Mouse (Mus musculus): ENCODE measurements around the gene Cog8. TPM values are rescaled to one million over a fixed set of nuclear protein-coding genes. Genes with fewer than 3 reads are reported as not detected.
"Not testable (repeated sequence)": the region's sequence is repeated elsewhere in the genome, so short reads cannot be mapped to it uniquely, and the experiment has no call there.

The Cog8 gene
- polyA plus RNA-seq, 1 experiment from 2014 or later: 38.8 TPM

GRCm38 (mm10) chr8:107048061-107048941 lies 8.2 kb downstream of the Cog8 start, which contains the start of gene Pdf:
Pdf (minus strand) TSS chr8:107048614.
- H3K4me3 ChIP-seq (ENCODE audit: low read depth, low read length): peak within 1 kb of the TSS; percentile 80
- peak; percentile 96 for DNase-seq (ENCODE audit: low spot score, missing footprints)
- H3K27ac ChIP-seq (ENCODE audit: low read depth, low read length): peak within 1 kb of the TSS; percentile 82
- under 1% methylated on average over 87 of the region's 87 CpGs for WGBS
- ATAC-seq (ENCODE audit: low FRiP score): peak; percentile 86
- peak within 1 kb of the TSS; percentile 87 for H3K9ac ChIP-seq (ENCODE audit: low read length)
- peak within 1 kb of the TSS; percentile 89 for H3K4me2 ChIP-seq
- H3K36me3 ChIP-seq (ENCODE audit: control insufficient read depth, insufficient read depth, low read length): peaks cover 33% of the 10 kb centered on the region
- H3K4me1 ChIP-seq (ENCODE audit: control insufficient read depth, insufficient read depth, low read length): peaks cover 12% of the 10 kb centered on the region
- no peaks in the 10 kb centered on the region for H3K9me3 ChIP-seq (ENCODE audit: control insufficient read depth, low read length)
- no peaks in the 10 kb centered on the region for H3K27me3 ChIP-seq (ENCODE audit: control insufficient read depth, insufficient read depth, low read length)

DNA sequence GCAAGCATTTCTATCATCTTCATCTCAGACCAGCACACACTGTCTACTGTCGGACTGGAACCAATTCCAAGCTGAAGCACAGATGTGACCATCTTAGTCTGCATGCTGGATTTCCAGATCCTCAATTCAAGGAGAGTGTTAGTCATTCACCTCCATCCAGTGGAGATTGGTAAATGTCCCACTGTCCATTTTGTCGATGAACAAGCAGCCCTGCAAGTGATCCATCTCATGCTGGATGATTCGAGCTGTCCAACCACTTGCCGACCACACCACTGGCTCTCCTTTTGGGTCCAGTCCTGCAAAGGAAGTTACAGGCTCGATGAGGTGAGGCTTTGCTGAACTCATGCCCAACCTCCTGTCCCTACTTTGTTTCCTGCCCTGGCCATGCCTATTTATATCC lies 9.5 kb downstream of the Cog8 start:
- Histone ChIP-seq H3K4me1 (ENCODE audit: control insufficient read depth, insufficient read depth, low read length) (peaks cover 12% of the 10 kb centered on the region), H3K27ac (ENCODE audit: low read depth, low read length) (no peak overlapping the region), H3K4me3 (ENCODE audit: low read depth, low read length) (no peak overlapping the region), H3K36me3 (ENCODE audit: control insufficient read depth, insufficient read depth, low read length) (peaks cover 28% of the 10 kb centered on the region), H3K4me2 (no peak overlapping the region), H3K9ac (ENCODE audit: low read length) (no peak overlapping the region), H3K9me3 (ENCODE audit: control insufficient read depth, low read length) (no peaks in the 10 kb centered on the region), H3K27me3 (ENCODE audit: control insufficient read depth, insufficient read depth, low read length) (no peaks in the 10 kb centered on the region)
- ATAC-seq (ENCODE audit: low FRiP score): no peak
- peak; percentile 75 for DNase-seq (ENCODE audit: low spot score, missing footprints)
- WGBS: 91% methylated on average over 5 of the region's 5 CpGs

DNA sequence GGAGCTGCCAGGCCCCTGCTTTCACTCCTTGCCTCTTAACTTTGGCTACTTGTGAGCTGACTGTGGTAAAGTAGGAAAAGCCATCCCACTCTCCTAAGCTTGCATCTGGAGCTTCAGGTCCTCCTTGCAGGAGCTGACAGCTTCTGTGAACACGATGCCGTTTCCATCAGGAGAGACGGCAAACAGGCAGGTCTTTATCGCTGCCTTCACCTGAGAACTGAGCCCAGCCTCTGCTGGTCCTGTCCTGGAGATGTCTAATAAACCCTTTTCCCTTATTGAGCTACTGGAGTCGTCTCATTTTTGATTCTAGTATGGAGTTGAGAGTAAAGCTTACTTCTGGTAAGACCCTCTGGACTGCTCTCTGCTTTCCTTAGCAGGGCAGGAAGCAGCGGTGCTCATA lies 11.0 kb downstream of the Cog8 start:
- 93% methylated on average over 6 of the region's 6 CpGs for WGBS
- no peak overlapping the region for H3K27ac ChIP-seq (ENCODE audit: low read depth, low read length)
- H3K4me1 ChIP-seq (ENCODE audit: control insufficient read depth, insufficient read depth, low read length): peaks cover 12% of the 10 kb centered on the region
- peak; percentile 59 for DNase-seq (ENCODE audit: low spot score, missing footprints)
- no peak for ATAC-seq (ENCODE audit: low FRiP score)
- H3K27me3 ChIP-seq (ENCODE audit: control insufficient read depth, insufficient read depth, low read length): no peaks in the 10 kb centered on the region
- no peak overlapping the region for H3K9ac ChIP-seq (ENCODE audit: low read length)
- H3K36me3 ChIP-seq (ENCODE audit: control insufficient read depth, insufficient read depth, low read length): peaks cover 32% of the 10 kb centered on the region
- H3K4me3 ChIP-seq (ENCODE audit: low read depth, low read length): no peak overlapping the region
- H3K4me2 ChIP-seq: no peak overlapping the region
- H3K9me3 ChIP-seq (ENCODE audit: control insufficient read depth, low read length): no peaks in the 10 kb centered on the region

DNA sequence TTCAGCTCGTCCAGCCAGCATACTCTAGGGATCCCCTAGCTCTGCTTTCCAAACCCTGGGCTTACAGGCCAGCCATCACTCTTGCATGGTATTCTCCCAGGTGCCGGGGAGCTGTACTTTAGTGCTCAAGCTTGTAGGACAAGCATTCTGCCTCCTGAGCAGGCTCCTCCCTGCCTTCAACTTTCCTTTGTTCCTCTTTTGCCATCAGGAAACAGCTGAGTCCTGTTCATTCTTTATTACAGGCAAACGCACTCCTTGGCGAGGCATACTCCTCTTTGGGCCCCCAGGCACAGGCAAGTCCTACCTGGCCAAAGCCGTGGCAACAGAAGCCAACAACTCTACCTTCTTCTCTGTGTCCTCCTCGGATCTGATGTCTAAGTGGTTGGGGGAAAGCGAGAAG lies 15.9 kb downstream of the Cog8 start:
- ATAC-seq (ENCODE audit: low FRiP score): no peak
- H3K4me2 ChIP-seq: no peak overlapping the region
- DNase-seq (ENCODE audit: low spot score, missing footprints): no peak
- no peak overlapping the region for H3K9ac ChIP-seq (ENCODE audit: low read length)
- H3K27ac ChIP-seq (ENCODE audit: low read depth, low read length): no peak overlapping the region
- no peaks in the 10 kb centered on the region for H3K4me1 ChIP-seq (ENCODE audit: control insufficient read depth, insufficient read depth, low read length)
- H3K27me3 ChIP-seq (ENCODE audit: control insufficient read depth, insufficient read depth, low read length): no peaks in the 10 kb centered on the region
- H3K36me3 ChIP-seq (ENCODE audit: control insufficient read depth, insufficient read depth, low read length): peaks cover 28% of the 10 kb centered on the region
- WGBS: 87% methylated on average over 7 of the region's 7 CpGs
- no peaks in the 10 kb centered on the region for H3K9me3 ChIP-seq (ENCODE audit: control insufficient read depth, low read length)
- H3K4me3 ChIP-seq (ENCODE audit: low read depth, low read length): no peak overlapping the region

DNA sequence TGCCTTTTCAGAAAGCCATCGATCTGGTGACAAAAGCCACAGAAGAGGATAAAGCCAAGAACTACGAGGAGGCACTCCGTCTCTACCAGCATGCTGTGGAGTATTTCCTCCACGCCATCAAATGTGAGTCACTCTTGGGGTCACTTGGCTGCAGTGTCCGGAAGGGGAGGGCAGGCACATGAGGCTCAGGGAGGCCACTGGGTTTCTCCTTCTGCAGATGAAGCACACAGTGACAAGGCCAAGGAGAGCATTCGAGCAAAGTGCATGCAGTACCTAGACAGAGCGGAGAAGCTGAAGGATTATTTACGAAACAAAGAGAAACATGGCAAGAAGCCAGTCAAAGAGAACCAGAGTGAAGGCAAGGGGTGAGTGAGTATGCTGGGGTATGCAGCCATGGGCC lies 19.9 kb downstream of the Cog8 start:
- H3K9ac ChIP-seq (ENCODE audit: low read length): no peak overlapping the region
- DNase-seq (ENCODE audit: low spot score, missing footprints) (no peak), ATAC-seq (ENCODE audit: low FRiP score) (no peak)
- H3K4me1 ChIP-seq (ENCODE audit: control insufficient read depth, insufficient read depth, low read length): peaks cover 8% of the 10 kb centered on the region
- 90% methylated on average over 8 of the region's 8 CpGs for WGBS
- no peaks in the 10 kb centered on the region for H3K9me3 ChIP-seq (ENCODE audit: control insufficient read depth, low read length)
- H3K36me3 ChIP-seq (ENCODE audit: control insufficient read depth, insufficient read depth, low read length): peaks cover 9% of the 10 kb centered on the region
- no peaks in the 10 kb centered on the region for H3K27me3 ChIP-seq (ENCODE audit: control insufficient read depth, insufficient read depth, low read length)
- H3K4me3 ChIP-seq (ENCODE audit: low read depth, low read length): no peak overlapping the region
- no peak overlapping the region for H3K4me2 ChIP-seq
- H3K27ac ChIP-seq (ENCODE audit: low read depth, low read length): no peak overlapping the region

DNA sequence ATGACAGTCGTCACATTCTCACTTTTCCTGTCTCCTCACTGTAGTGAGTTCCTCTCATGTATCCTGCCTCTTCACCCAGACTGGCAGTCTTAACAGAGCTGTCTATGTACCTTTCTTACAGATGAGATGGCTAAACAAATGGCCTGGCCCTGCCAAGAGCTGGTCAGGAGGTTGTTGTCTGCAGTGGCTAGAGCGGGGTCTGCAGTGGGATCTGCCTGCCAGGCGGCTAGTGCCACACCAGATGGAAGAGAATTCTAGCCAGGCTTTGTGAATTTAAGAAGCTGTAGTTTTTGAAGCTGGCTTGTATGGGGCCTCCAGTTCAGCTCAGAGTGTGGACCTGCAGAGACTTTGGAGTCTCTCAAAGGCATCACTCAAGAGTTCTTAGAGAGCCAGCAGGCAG lies 20.8 kb downstream of the Cog8 start:
- no peak for ATAC-seq (ENCODE audit: low FRiP score)
- WGBS: 89% methylated on average over 3 of the region's 3 CpGs

DNA sequence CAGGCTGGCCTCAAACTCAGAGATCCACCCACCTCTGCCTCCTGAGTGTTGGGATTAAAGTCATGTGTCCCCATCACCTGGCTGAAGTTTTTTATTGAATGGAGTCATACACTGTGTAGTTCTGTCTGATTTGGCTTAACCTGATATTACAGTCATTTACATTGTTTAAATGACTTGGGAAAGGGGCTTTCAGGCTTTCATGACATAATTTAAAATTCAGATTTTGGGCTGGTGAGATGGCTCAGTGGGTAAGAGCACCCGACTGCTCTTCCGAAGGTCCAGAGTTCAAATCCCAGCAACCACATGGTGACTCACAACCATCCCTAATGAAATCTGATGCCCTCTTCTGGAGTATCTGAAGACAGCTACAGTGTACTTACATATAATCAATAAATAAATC lies 22.9 kb downstream of the Cog8 start:
- not testable (repeated sequence) for ATAC-seq (ENCODE audit: low FRiP score); H3K9ac ChIP-seq (ENCODE audit: low read length); H3K27ac ChIP-seq (ENCODE audit: low read depth, low read length); H3K27me3 ChIP-seq (ENCODE audit: control insufficient read depth, insufficient read depth, low read length); DNase-seq (ENCODE audit: low spot score, missing footprints); H3K9me3 ChIP-seq (ENCODE audit: control insufficient read depth, low read length); H3K36me3 ChIP-seq (ENCODE audit: control insufficient read depth, insufficient read depth, low read length); H3K4me1 ChIP-seq (ENCODE audit: control insufficient read depth, insufficient read depth, low read length); H3K4me3 ChIP-seq (ENCODE audit: low read depth, low read length); H3K4me2 ChIP-seq
- WGBS: 94% methylated on average over 2 of the region's 2 CpGs

More for the DNA sequence above, 20.8 kb downstream of the Cog8 start:
- H3K9ac ChIP-seq (ENCODE audit: low read length): no peak overlapping the region
- H3K4me2 ChIP-seq: no peak overlapping the region
- H3K27ac ChIP-seq (ENCODE audit: low read depth, low read length): no peak overlapping the region
- H3K4me3 ChIP-seq (ENCODE audit: low read depth, low read length): no peak overlapping the region
- no peaks in the 10 kb centered on the region for H3K9me3 ChIP-seq (ENCODE audit: control insufficient read depth, low read length)
- DNase-seq (ENCODE audit: low spot score, missing footprints): no peak
- no peaks in the 10 kb centered on the region for H3K27me3 ChIP-seq (ENCODE audit: control insufficient read depth, insufficient read depth, low read length)
- H3K4me1 ChIP-seq (ENCODE audit: control insufficient read depth, insufficient read depth, low read length): peaks cover 8% of the 10 kb centered on the region
- peaks cover 1% of the 10 kb centered on the region; the same call in 1 of the 2 replicates for H3K36me3 ChIP-seq (ENCODE audit: control insufficient read depth, insufficient read depth, low read length)

DNA sequence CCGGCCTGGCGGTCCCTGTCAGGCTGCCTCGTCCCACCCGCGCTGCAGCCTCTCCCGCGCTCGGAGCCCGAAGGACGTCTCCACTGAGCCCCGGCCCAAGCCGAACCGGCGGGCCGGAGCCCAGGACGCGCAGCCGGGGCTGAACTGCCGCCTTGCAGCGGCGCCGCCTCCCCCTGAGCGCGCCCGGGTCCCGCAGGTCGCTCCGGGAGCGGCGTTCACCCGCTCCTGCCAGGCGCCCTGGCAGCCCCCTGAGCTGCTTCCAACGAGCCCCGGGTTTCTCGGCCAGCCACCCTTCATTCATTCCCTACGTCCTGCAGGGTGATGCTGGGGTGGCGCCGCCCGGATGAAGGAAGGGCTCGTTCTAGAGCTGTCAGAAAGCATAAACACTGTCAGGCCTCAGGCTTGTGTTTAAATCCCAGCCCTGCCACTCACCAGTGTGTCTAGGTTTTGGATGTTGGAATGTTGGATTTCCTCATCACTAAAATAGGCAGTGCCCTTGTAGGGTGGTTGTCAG lies 24.9 kb downstream of the Cog8 start:
- no peak for ATAC-seq (ENCODE audit: low FRiP score)
- Histone ChIP-seq H3K9me3 (ENCODE audit: control insufficient read depth, low read length) (no peaks in the 10 kb centered on the region), H3K4me3 (ENCODE audit: low read depth, low read length) (peak overlapping the region; percentile 96), H3K27ac (ENCODE audit: low read depth, low read length) (peak overlapping the region; percentile 16), H3K36me3 (ENCODE audit: control insufficient read depth, insufficient read depth, low read length) (no peaks in the 10 kb centered on the region), H3K9ac (ENCODE audit: low read length) (peak overlapping the region; percentile 91), H3K4me2 (peak overlapping the region; percentile 92), H3K27me3 (ENCODE audit: control insufficient read depth, insufficient read depth, low read length) (no peaks in the 10 kb centered on the region), H3K4me1 (ENCODE audit: control insufficient read depth, insufficient read depth, low read length) (peaks cover 8% of the 10 kb centered on the region)
- DNase-seq (ENCODE audit: low spot score, missing footprints): no peak
- WGBS: under 1% methylated on average over 38 of the region's 40 CpGs
